Mouse (Mus musculus) embryonic fibroblast, embryonic 13.5 days (primary cell): ENCODE measurements around the gene Ank3.

Source experiments
- CTCF ChIP-seq: IDR thresholded peaks from 2 replicates; pipeline ENCODE4 v1.5.1; 2011; ENCODE audit warnings: mild to moderate bottlenecking, control low read depth, low read length, moderate library complexity, borderline replicate concordance; ENCODE audit not compliant: insufficient read depth
- POLR2A ChIP-seq: IDR thresholded peaks from 2 replicates; pipeline ENCODE4 v1.6.1; 2011; ENCODE audit warnings: low read depth, mild to moderate bottlenecking, control low read depth, low read length, moderate library complexity

DNA sequence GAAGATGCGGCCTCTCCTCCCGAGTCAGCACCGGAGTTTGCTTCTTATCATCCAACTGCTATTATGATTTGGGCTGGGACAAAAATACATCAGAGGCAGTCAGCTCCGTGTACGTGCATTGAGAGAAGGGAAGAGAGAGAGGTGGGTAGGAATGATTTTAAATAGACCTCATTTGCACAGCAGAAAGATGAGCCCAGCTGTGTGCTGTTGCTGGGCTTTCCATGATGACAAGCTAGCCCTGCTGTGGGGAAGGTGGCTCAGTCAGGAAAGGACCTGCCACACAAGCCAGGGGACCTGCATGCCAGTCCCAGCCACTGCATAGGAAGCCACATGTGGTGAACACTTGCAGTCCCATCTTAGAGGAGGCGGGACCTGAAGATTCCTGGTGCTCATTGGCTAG lies 245.4 kb downstream of the Ank3 start:
- TF ChIP-seq POLR2A (no peak), CTCF (no peak)
